Mouse (Mus musculus): ENCODE results near the gene Gstk1. TPM values are rescaled to one million over a fixed set of nuclear protein-coding genes. Genes with fewer than 3 reads are reported as not detected.
A peak's percentile ranks its signal among the peaks of the same experiment; 100 is the strongest.

The Gstk1 gene
- polyA plus RNA-seq, 1 experiment from 2014 or later, result 18.7 TPM

DNA sequence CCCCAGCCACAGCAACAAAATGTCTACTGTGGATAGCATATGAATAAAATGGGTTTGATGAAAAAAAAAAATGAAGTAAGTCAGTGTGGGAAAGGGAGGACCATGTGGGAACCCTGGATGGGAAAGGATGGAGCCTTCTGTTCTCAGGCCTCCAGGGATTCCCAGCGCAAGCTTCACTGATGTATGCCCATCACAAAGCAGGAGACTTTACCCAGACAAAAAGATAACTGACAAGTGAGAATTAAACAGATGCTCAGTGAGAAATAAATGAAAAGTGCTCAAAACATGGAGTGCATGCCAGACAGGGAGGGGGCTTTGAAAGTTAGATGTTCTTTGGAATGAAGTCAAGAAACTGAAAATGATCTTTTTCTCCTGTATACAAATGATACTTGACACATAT, 2.2 kb downstream of the Gstk1 start:
- no peaks in the 10 kb centered on the region for H3K9me3 ChIP-seq
- peaks cover 15% of the 10 kb centered on the region for H3K27me3 ChIP-seq (replicated peaks; ENCODE audit: low read depth, poor library complexity, severe bottlenecking)
- no peak overlapping the region for H3K27ac ChIP-seq (replicated peaks)
- H3K4me1 ChIP-seq, result peaks cover 11% of the 10 kb centered on the region; the same call in 1 of the 2 replicates
- H3K36me3 ChIP-seq (replicated peaks), result no peaks in the 10 kb centered on the region
- H3K4me3 ChIP-seq, result no peak overlapping the region
- WGBS, result 89% methylated on average over 1 of the region's 1 CpGs
- DNase-seq (ENCODE audit: low spot score), result no peak

DNA sequence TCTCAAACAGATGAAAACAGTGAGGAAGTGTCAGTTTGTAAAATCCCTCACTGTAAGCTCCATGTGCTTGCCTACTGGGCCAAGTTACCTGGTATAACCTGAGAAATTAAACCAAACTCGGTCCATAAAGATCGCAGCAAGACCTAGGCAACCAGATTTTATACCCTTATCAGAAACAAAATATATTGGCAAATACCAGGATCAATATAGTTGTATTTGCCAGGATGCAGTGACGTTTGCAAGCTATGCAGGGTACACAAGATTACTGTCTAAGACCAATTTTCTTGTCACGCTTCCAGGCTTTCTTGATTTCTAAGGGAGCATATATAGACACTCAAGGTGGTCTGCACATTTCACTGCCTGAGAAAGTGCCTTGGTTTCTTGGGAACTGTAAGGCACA, 6.1 kb downstream of the Gstk1 start:
- no peaks in the 10 kb centered on the region for H3K4me1 ChIP-seq
- H3K27ac ChIP-seq (replicated peaks), result no peak overlapping the region
- WGBS, result 82% methylated on average over 4 of the region's 4 CpGs
- H3K27me3 ChIP-seq (replicated peaks; ENCODE audit: low read depth, poor library complexity, severe bottlenecking), result peaks cover 7% of the 10 kb centered on the region
- no peaks in the 10 kb centered on the region for H3K36me3 ChIP-seq (replicated peaks)
- DNase-seq (ENCODE audit: low spot score), result no peak
- no peaks in the 10 kb centered on the region for H3K9me3 ChIP-seq
- H3K4me3 ChIP-seq, result no peak overlapping the region

DNA sequence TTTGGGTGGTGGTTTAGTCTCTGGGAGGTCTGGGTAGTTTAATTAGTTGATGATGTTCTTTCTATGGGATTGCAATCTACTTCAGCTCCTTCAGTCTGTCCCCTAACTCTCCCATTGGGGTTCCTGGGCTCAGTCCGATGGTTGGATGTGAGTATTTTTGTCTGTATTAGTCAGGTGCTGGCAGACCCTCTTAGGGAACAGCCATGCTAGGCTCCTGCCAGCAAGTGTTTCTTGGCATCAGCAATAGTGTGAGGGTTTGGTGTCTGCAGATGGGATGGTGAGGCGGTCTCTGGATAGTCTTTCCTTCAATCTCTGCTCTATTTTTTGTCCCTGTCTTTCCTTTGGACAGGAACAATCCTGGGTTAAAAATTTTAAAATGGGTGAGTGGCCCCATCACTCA, 7.4 kb downstream of the Gstk1 start:
- 88% methylated on average over 2 of the region's 2 CpGs for WGBS
- H3K27ac ChIP-seq (replicated peaks), result no peak overlapping the region
- H3K4me1 ChIP-seq, result 0 out of 2 replicates have a peak, but pooled peaks cover 3% of the 10 kb centered on the region
- H3K36me3 ChIP-seq (replicated peaks), result no peaks in the 10 kb centered on the region
- no peaks in the 10 kb centered on the region for H3K9me3 ChIP-seq
- no peak for DNase-seq (ENCODE audit: low spot score)
- H3K4me3 ChIP-seq, result no peak overlapping the region
- H3K27me3 ChIP-seq (replicated peaks; ENCODE audit: low read depth, poor library complexity, severe bottlenecking), result no peaks in the 10 kb centered on the region

DNA sequence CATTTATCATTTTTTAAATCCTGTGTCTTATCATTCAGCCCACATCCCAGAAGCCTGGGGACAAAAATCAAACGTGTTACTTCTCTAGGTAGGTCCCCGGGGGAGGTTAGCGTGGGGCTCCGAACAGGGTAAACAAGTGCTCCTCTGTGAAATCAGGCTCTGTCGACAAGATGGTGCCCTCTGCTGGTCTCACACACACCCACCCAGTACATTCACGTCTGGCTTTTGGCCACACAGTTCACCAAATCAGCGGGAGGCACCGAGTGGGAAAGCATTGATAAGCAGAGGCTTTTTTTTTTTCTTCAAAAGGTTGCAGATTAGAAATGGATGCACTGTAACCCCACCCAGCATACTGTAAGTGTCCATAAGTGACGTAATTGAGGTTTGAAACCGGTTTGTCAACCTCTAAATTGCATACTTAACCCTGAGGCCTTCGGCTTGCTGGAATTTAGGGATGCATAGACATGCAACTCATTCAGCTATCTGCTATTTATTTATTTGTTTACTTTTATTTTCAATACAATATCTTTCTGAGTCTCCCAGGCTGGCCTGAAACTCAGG, 11.6 kb downstream of the Gstk1 start:
- Histone ChIP-seq H3K27me3 (replicated peaks; ENCODE audit: low read depth, poor library complexity, severe bottlenecking) (peaks cover 18% of the 10 kb centered on the region), H3K4me3 (0 out of 2 replicates have a peak overlapping the region, but pooled peaks have one; percentile 3)
- WGBS, result 19% methylated on average over 11 of the region's 11 CpGs

DNA sequence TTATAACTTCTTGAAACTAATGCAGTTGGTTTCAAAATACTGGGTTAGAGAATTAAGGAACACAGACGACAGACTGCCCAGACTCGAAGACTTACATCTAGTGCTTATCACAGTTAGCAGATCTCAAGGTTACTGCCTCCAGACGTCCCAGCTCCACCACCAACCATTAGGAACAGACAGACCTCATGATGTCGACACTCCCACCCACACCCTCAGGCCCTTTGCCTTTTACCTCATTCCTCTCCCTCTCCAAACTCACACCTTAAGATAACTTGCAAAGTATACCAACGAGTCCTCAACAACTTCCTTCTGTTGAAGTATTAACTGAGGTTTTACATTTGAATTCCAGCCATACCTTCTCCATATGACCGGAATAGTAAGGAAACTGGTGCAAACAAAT, 14.7 kb downstream of the Gstk1 start:
- Histone ChIP-seq H3K27me3 (replicated peaks; ENCODE audit: low read depth, poor library complexity, severe bottlenecking) (peaks cover 18% of the 10 kb centered on the region), H3K27ac (replicated peaks) (no peak overlapping the region), H3K4me3 (no peak overlapping the region), H3K36me3 (replicated peaks) (no peaks in the 10 kb centered on the region), H3K4me1 (peaks cover 11% of the 10 kb centered on the region), H3K9me3 (no peaks in the 10 kb centered on the region)
- WGBS, result 68% methylated on average over 6 of the region's 6 CpGs
- DNase-seq (ENCODE audit: low spot score), result no peak

More for the DNA sequence above, 11.6 kb downstream of the Gstk1 start:
- H3K9me3 ChIP-seq, result no peaks in the 10 kb centered on the region
- no peaks in the 10 kb centered on the region for H3K36me3 ChIP-seq (replicated peaks)
- no peak overlapping the region for H3K27ac ChIP-seq (replicated peaks)
- peak; percentile 66 for DNase-seq (ENCODE audit: low spot score)
- H3K4me1 ChIP-seq, result peaks cover 11% of the 10 kb centered on the region

DNA sequence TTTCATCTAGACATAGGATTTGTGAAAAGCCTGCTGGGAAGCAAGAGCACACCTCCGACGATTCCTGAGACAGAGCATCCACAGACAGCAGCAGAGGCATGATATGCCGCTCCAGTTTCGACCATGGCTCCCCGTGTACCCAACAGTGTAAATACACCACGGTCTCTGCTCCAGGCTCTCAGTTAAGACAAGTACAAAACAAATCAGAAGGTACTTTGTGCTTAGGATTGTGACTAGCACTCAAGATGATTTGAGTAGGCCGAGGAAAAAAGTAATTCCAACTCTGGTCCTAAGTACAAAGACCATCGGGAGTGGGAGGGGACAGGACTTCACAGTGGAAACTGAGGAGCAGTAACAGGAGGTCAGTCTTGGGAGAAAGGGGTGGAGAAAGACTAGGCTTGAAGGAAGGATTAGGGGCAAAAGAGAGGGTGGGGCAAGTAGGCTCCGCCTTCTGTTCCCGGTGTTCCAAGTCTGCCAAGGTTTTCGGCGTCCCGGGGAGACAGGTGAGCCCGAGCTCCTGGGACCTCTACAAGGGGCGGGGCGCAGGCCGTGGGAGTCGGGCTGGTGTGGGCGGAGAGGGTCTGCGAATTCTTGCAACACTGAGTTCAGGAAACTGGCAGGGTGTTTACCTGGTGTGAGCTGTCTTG, 15.9 kb downstream of the Gstk1 start, which contains the start of gene Tmem139:
TSS of gene Tmem139 (plus strand) at position 447 of the 647 bp plus-strand sequence.
- 17% methylated on average over 20 of the region's 20 CpGs for WGBS
- Histone ChIP-seq H3K36me3 (replicated peaks) (no peaks in the 10 kb centered on the region), H3K27me3 (replicated peaks; ENCODE audit: low read depth, poor library complexity, severe bottlenecking) (peaks cover 18% of the 10 kb centered on the region), H3K4me1 (peaks cover 16% of the 10 kb centered on the region), H3K27ac (replicated peaks) (no peak within 1 kb of the TSS), H3K9me3 (no peaks in the 10 kb centered on the region), H3K4me3 (peak within 1 kb of the TSS; percentile 48)
- no peak for DNase-seq (ENCODE audit: low spot score)

DNA sequence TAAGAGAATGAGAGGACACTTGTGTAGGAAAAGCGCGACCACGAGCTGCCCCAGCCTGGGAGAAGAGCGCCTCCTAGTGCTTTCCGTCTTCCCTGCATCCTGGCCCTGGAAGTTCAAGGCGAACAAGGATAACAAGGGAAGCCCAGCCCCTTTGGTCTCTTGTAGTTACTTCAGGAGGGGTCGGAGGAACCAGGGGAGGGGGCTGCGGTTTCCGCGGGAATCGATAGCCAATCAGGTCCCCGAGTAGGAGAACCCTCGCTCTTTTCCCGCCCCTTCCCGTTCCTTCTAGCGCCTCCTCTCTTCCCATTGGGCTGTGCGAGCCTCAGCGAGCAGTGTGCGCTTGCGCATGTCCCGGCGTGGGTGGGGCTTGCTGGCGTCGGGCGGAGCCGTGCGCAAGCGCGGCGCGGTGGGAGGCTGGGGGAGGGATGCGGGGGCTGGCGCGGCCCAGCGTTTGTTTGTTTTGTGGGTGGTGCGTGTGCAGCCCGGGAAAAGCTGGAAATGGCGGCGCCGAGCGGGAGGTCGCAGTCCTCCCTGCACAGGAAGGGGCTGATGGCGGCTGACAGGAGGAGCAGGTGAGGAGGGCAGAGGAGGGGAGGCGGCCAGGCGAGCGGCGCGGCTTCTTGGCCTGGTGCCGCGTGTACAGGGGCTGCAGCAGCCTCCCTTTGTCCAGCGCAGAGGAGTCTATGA, 19.0 kb downstream of the Gstk1 start, which contains the start of gene Casp2:
TSS of gene Casp2 (plus strand) at position 360 of the 687 bp plus-strand sequence.
- Histone ChIP-seq H3K27ac (replicated peaks) (peak within 1 kb of the TSS; percentile 98), H3K9me3 (no peaks in the 10 kb centered on the region), H3K27me3 (replicated peaks; ENCODE audit: low read depth, poor library complexity, severe bottlenecking) (peaks cover 16% of the 10 kb centered on the region), H3K4me1 (peaks cover 17% of the 10 kb centered on the region), H3K4me3 (peak within 1 kb of the TSS; percentile 84), H3K36me3 (replicated peaks) (peaks cover 30% of the 10 kb centered on the region)
- peak; percentile 99 for DNase-seq (ENCODE audit: low spot score)
- under 1% methylated on average over 51 of the region's 51 CpGs for WGBS

DNA sequence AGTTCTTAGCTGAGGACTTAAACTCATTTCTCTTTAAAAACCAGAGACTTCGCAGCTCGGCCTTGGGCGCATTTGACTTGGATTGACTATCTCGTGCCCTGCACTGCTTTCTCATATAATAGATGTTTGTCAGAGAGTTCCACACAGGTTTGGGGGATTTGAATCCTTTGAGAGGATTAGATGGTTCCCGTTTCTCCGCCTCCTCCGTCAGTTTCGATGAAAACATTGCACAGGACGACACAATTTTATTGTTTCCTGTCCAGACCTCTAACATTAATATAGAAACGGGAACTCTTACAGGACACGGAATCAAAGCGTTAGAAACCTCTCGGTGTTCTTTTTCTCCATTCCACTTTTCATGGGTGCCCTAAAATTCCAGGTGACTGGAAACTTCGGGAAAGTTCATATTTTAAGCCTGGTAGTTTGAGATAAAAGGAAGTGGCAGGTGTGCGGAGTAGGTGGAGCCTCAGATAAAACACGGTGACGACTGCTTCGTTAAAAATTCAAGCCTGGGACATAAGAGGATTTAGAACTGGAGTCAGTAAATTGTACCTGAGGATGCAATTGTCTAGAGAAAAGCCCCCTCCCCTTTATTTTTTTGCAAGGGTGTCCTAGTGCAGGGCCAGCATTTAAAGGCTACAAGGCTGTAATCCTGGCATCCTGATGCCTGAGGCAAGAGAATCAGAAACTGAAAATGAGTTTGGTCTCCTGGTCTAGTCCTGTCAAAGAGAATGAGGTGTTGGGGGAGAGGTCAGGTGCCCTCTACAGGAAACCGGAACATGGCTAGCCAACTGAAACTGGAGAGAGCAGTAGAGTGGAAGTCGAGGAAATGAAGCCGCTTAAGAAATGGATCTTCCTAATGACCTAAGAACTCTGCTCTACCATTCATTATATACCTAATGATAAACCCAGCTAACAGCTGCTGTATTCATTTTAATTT, 19.9 kb downstream of the Gstk1 start:
- under 1% methylated on average over 21 of the region's 21 CpGs for WGBS
- Histone ChIP-seq H3K36me3 (replicated peaks) (peaks cover 38% of the 10 kb centered on the region), H3K27ac (replicated peaks) (peak overlapping the region; percentile 98), H3K4me1 (peaks cover 17% of the 10 kb centered on the region), H3K27me3 (replicated peaks; ENCODE audit: low read depth, poor library complexity, severe bottlenecking) (peaks cover 15% of the 10 kb centered on the region), H3K4me3 (peak overlapping the region; percentile 84), H3K9me3 (no peaks in the 10 kb centered on the region)
- DNase-seq (ENCODE audit: low spot score), result peak; percentile 35

DNA sequence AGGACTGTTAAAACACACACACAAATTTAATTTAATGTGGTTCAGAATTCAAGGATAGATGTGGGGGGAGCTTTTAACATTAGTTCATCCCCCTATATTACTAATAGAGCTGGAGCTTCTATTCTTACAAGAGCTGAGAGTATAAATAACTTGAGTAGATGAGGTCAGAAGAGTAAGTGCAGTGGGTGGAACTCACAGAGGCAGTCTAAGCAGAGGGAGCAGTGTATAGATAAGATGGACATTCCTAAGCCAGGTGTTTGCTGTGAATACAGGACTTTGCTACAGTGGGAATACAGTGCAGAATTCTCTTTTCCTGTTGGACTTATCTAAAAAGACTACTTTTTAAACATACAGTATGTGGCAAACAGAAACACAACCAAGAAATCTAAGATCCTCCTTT, 25.1 kb downstream of the Gstk1 start:
- Histone ChIP-seq H3K4me3 (no peak overlapping the region), H3K36me3 (replicated peaks) (peaks cover 90% of the 10 kb centered on the region), H3K9me3 (no peaks in the 10 kb centered on the region), H3K27me3 (replicated peaks; ENCODE audit: low read depth, poor library complexity, severe bottlenecking) (no peaks in the 10 kb centered on the region), H3K4me1 (peaks cover 9% of the 10 kb centered on the region), H3K27ac (replicated peaks) (no peak overlapping the region)
- DNase-seq (ENCODE audit: low spot score), result no peak

DNA sequence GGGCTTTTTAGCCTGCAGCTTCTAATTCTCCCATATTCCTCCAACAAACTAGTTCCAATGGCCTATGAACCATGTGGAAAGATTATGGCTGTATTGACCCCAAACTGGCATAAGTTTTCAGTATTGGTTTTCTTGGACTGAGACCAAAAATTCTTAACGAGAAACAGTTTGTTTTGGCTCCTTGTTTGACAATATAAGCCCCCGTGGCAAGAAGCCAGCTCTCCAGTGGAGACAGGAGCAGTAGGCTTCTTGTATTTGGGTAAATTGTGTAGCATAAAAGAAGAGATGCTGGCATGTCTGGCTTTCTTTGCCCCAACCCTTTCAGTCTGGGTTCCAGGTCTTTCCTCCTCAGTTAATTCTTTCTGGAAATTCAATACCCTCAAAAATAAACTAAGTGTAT, 30.4 kb downstream of the Gstk1 start:
- WGBS, result 77% methylated on average over 2 of the region's 2 CpGs
- Histone ChIP-seq H3K36me3 (replicated peaks) (peaks cover 100% of the 10 kb centered on the region), H3K27me3 (replicated peaks; ENCODE audit: low read depth, poor library complexity, severe bottlenecking) (no peaks in the 10 kb centered on the region), H3K9me3 (no peaks in the 10 kb centered on the region), H3K4me3 (no peak overlapping the region), H3K4me1 (no peaks in the 10 kb centered on the region), H3K27ac (replicated peaks) (no peak overlapping the region)
- DNase-seq (ENCODE audit: low spot score), result no peak

DNA sequence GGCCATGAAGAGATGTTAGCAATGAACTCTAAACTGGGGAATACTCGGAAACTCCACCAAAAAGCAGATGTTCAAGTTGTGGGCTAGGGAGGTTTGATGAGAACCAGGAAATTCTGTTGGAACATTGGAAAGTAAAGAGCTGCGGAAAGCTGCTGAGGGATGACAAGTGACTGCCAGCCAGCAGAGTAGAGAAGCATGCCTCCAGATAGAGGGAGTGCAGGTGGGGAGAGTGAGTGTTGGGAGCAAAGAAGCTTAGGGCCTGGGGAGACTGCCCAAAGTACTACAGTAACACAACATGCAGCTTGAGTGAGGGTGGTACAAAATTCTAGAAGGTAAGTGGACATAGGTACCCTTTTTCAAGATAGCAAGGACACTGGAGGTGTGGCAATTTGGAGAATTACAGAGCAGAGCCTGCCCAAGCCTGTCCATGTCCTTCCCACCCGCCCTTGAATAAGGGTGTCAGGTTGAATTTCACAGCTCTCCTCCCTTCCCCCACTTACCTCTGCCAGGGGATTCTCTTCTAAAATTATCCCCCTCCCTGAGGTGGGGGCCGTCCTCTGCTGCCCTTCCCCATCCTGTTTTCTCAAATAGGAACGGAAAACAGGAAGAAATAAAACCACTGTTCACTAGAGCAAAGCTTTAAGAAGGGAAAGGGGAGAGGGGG, 37.3 kb downstream of the Gstk1 start:
- Histone ChIP-seq H3K4me1 (no peaks in the 10 kb centered on the region), H3K4me3 (no peak overlapping the region), H3K9me3 (no peaks in the 10 kb centered on the region), H3K27me3 (replicated peaks; ENCODE audit: low read depth, poor library complexity, severe bottlenecking) (no peaks in the 10 kb centered on the region), H3K27ac (replicated peaks) (no peak overlapping the region), H3K36me3 (replicated peaks) (peaks cover 86% of the 10 kb centered on the region)
- WGBS, result 79% methylated on average over 5 of the region's 5 CpGs
- DNase-seq (ENCODE audit: low spot score), result no peak

DNA sequence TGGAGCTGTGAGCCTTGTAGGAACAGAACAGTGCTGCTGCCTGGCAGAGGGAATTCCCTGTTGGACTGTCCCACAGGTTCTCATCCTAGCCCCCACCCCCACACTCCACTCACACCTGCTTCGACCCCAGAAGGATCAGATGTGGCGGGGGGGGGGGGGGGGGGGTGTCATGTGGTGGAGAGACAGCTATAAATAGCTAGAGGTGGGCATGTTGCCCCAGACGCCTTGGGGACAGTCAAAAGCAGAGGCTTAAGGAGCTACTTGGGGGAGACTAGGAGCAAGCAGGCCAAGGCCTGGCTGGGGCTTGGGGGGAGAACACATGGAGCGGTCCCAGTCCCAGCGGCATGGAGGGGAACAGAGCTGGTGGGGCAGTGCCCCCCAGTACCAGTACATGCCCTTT, 40.7 kb downstream of the Gstk1 start, which contains the start of gene Clcn1:
TSS of gene Clcn1 (plus strand) at position 238 of the 400 bp plus-strand sequence.
- DNase-seq (ENCODE audit: low spot score), result no peak
- WGBS, result 81% methylated on average over 4 of the region's 5 CpGs
- Histone ChIP-seq H3K4me3 (no peak within 1 kb of the TSS), H3K36me3 (replicated peaks) (peaks cover 67% of the 10 kb centered on the region), H3K9me3 (no peaks in the 10 kb centered on the region), H3K27me3 (replicated peaks; ENCODE audit: low read depth, poor library complexity, severe bottlenecking) (no peaks in the 10 kb centered on the region), H3K4me1 (no peaks in the 10 kb centered on the region), H3K27ac (replicated peaks) (no peak within 1 kb of the TSS)
